Mouse (Mus musculus) 3134 (cell line): Measurements from ENCODE around the gene Jsrp1.

Source experiments
- DNase-seq: peaks from one replicate; pipeline ENCODE4 v3.0.0-alpha.2; 2011; ENCODE audit warnings: low spot score; ENCODE audit not compliant: insufficient read length; ENCODE audit errors: extremely low read depth

Jsrp1 gene

DNA sequence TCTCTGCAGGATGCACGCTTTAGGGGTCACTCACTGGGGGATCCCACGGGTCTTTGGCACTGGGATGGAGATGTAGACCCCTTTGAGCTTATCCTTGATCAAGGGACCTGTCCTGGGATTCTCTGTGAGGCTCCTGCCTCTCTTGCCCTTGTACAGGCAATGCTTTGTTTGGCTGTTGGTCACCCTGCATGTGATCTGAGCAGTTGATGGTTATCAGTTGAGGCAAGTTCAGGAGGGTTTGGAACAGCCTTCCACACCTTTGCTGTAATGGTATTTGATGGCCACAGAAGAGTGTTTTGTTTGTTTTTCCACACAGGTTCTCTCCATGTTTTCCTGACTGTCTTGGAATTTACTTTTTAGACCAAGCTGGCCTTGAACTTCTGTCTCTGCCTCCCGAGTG, 51.5 kb downstream of the Jsrp1 start:
- no peak for DNase-seq

DNA sequence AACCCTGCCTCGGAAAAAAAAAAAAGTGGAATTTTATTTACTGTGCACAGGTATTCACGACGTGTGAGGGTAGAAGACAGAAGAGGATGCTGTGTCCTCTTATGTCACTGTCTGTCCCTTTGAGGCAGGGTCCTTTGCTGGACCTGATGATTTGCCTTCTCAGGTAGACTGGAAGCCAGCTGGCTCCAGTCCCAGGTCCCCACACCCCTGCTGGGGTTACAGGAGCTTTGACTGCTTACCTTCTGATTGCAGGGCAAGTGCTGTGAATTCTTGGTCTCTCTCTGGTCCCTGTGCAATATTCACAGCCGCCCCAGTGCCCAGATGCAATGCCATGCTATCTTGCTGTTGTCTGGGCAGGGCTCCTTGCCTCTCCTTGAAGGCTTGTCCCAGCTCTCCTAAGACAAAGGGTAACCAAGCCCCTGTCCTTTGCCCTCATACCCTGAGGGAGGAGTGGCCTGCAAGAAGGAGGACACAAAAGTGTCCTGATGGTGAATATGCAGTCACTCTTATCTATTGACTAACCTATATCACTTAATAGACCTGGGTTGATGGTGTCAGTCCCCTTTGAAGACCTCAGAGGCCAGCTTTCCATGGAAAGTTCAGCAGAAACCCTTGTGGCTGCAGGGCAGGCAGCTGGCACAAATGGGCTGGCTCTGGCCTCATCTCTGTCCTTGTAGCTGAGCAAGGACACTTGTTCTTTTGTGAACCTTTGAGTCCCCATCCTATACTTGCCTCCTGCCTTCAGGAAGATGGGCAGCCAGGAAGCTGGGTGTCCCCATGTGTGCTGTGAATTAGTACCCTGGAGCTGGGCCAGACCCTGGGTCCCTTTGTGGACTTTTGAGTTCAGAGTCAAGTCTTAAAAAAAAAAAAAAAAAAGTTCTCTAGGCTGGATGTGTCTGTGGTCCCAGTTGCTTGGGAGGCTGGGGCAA, 52.4 kb downstream of the Jsrp1 start:
- DNase-seq, result no peak

DNA sequence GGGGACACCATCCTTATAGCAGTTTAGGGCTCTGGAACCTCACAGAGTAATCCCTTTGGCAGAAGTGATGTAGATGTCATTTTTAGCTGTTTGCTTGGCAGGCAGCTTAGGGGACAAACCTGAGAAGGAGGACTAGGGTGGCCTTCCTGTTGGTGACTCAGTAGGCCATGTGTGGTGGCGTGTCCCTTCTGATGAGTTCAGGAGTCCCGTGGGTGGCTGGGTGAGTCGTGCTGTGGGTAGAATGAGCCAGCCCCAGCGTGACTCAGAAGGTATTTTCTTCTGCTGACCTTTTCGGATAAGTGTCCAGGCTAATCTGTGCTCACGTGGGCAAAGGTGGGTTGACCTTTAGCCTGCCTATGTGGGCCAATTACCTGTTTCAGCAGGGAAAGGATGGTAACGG, 54.6 kb downstream of the Jsrp1 start:
- DNase-seq, result peak; percentile 74
